Mouse (Mus musculus): Measurements from ENCODE around the gene Chaf1b.

Gene Chaf1b

DNA sequence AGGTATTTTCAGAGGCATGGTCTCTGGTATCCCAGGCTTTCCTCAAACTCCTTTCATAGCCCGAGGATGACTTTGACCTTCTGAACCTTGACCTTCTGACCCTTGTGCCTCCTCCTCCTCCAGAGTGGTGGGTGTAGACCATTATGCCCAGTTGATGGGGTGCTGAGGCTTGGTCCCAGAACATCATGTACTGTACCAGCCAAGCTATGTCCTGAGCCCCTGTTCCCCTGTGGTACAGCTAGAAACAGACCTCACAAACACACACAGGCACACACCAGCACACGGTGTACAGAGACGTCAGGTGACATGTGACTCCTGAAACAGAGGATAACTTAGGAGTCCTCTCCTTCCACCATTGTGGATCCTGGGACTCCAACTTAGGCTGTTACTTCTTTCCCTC, 29.1 kb downstream of the Chaf1b start:
- ATAC-seq (ENCODE audit: low TSS enrichment): no peak

DNA sequence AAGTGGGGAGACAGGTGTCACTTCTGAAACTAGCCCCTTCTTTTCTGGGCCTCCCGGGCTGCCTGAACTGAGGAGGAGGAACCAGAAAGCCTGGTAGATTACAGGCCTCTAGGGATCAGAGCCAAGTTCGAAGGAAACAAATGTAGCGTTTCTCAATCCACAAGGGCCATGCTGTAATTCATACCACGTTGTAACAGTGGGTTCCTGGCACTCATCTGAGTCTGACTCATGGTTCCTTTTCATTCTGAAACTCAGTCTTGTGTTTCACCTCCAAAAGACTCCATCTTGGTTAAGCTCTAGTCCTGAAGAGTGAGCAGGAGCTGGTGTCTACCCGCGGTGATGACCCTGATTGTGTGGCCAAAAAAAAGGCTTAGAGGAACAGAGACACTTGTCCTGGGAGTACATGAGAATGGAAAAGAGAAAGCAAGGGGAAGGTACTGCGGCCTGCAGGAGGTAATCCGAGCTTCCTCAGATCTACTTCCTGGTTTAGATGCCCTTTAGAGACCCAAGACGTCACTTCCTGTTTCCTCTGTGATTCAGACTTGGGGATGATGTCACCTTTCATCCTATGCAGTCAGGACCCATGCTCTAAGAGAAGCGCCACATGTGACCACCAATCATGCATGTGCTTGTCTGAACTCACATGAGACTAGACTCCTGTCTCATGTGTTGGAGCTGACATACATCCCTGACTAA, 30.3 kb downstream of the Chaf1b start:
- peak; percentile 50; the same call in 1 of the 2 replicates for ATAC-seq (ENCODE audit: low TSS enrichment)

DNA sequence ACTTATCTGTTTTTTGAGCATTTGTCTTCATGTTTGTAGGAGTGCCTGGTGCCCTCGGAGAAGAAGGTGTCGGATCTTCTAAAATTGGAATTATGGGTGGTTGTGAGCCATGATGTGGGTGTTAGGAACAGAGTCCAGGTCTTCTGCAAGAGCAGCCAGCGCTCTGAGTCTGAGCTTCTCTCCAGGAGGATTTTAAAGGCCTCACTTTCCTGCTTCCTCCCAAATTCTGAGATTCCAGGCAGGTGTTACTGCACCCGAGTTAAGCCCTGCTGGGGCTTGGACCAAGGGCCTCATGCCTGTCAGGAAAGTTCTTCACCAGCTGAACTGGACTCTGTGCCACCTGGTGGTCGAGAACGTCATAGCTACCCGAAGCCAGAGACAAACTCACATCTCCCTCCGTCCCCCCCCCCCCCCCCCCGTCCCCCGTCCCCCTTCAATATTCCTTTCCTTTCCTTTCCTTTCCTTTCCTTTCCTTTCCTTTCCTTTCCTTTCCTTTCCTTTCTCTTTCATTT, 31.7 kb downstream of the Chaf1b start:
- peak; percentile 60 for ATAC-seq (ENCODE audit: low TSS enrichment)

DNA sequence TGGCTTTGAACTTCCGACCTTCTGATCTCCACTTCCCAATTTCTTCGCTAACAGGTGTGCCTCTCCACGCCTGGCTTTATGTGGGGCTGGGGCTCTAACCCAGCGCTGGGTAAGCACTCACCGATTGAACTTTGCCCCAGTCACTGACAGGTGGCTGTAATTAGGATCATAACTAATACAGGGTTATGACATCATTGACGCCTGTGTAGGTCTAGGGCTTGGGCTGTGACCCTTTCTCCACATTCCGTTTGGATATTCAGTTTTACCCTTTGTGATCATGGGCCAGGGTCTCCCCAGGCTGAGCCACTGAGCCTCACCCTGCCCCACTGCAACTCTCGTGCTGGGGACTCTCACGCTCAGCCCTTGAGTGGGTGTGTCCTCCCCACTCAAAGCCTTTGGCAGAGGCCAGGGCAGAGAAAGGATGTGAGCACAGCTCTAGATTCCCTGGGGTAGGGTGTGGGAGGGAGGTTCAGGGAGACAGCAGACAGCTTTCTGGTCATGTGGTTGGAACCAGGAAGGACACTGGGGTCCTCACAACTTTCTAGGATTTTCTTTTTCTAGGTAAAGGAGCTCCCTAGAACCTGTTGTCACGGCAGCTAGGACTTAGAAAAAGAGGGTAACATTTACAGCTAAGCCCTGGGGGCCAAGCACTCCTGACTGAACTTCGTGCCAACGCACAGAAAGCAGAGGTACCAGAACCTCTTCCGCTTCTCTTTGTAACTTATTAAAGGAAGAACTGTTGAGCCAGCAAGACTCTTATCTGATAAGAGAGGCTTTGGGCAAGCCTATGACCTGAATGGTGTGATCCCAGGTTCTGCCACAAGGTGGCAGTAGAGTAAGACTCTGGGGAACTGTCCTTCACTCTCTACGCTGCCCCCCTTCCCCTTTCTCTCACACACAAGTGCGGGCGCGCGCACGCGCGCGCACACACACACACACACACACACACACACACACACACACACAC, 34.3 kb downstream of the Chaf1b start:
- ATAC-seq (ENCODE audit: low TSS enrichment): peak; percentile 78

DNA sequence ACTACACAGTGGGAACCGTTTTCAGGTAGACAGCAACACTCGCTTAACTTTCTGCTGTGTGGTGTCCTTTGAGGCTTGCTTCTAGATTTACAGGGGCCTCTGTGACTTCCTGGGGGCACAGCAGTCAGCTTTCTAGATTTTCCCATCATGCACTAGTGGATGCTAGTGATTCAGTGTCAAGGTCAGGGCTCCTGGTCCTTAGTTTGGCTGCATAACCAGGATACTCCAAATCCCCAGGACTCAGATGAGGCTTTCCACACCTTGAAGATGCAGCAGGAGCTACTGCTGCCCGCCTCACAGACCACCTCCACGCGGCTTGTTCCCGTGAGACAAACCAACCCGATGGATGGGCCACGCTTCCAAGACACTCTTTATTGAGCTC, 35.0 kb downstream of the Chaf1b start:
- ATAC-seq (ENCODE audit: low TSS enrichment): 0 out of 2 replicates have a peak, but pooled peaks have one; percentile 3

DNA sequence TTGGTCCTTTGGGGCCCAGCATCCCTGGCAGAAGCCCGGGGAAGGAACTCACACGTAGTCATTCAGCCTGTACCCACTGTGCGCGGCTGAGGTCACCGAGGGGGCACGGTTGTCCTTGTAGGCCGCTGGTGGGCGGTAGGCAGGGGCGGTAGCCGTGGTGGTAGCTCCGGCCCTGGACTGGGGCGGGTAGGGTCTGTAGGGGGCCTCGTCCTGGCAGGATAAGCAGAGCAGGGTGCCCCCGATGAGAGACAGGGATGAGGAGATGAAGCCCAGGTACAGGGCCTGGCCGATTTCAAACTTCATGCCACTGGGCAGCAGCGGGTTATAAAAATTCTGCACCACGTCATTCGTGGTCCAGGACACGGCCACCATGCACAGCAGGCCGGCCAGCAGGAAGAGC, 35.5 kb downstream of the Chaf1b start:
- ATAC-seq (ENCODE audit: low TSS enrichment): no peak

- no peak for ATAC-seq (ENCODE audit: low TSS enrichment)
Observed at GRCm38 (mm10) chr16:93920673-93921072, 37.0 kb downstream of the Chaf1b start.

DNA sequence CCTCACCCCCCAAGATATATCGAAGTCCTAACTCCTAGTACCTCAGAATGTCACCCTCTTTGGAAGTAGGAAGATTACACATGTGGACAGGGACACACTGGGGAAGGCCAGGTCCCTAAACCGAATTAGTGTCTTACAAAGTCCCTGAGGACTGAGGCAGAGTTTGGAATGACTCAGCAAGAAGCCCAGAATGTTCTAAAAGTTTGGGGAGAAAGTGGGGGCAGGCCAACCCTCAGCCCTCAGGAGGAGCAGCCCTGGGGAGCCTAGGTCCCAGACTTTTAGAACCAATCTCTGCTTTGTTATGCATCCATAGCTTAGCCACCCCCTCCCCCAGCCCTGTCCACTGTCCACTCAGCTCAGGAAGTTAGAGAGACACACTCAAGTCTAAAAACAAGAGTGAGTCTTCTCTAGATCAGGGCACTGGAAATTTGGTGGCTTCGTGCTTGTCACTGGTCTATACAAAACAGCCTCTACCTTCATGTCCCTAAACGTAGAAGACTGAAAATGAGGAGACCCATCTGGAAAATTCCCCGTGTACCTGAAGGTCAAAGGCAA, 39.2 kb downstream of the Chaf1b start:
- no peak for ATAC-seq (ENCODE audit: low TSS enrichment)

DNA sequence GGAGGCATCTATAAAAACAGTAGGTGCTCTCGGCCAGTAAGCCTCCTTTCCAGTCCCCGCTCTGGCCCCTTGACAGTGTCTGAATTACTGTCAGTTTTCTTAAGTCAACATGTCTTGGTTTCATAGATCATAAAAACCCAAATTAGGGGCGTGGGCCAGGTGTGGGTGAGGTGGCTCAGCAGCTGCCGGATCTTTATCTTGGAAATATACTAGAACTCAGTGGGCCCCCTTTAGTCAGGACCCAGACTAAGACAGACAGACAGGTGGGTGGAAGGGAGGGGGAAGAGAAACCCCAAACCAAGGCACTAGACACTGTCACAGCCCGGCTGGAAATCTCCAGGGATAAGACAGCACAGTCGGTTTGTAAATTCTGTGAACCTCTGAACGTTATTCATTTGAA, 40.1 kb downstream of the Chaf1b start:
- ATAC-seq (ENCODE audit: low TSS enrichment): no peak

DNA sequence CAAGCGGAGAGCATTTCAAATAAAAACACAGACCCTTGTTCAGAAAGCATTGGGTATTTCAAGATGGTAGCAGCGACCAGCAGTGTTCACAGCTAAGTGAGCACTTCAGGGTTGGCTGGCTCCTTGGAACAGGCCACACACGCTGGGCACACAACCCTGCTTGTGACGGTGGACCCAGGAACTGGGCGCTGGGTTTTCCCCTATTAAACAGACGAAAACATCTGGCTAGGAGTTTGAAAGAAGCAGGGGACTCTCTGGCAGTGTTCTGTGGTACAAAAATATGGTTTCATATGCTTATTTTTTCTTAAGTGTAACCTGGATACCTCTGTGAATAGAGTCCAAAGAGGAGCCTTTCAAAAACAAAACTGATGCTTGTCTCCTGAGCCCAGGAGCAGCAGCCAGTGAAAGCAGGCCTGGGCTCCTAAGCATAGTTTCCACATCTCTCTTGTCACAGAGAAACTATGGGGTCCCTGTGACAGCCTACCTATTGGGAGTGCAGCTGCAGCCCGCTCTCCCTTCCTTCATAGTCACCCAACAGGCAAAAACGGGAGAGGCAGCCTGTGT, 42.1 kb downstream of the Chaf1b start:
- ATAC-seq (ENCODE audit: low TSS enrichment): no peak

DNA sequence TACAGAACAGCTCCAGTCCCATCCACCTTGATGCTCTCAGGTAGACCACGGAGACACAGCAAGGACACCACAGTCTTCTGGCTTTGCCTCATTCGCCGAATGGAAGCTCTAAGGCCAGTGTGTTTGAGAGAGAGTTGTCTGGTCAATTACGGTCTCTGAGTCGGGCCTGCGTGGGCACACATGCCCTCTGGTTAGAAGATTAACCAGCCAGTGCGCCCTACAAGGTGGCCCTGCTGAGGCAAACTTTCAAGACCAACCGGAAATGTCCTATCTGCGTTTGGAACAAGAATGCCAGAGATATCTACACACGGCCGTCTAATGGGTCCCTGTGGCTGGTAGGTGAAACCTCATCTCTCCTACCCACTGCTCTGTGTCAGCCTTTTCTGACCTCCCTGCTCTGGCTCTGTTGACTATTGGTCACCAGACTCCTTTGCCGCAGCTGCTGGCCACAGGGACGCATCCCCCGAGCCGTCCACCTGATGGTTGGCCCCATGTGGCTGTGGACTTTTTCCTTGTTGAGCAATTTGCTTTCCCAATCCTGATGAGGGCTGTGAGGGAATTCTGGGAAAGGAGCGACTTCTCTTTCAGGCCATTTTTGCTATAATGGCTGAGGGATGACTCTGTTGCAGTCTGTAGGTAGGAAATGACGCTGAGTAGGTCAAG, 45.8 kb downstream of the Chaf1b start:
- ATAC-seq (ENCODE audit: low TSS enrichment): no peak

- no peak for ATAC-seq (ENCODE audit: low TSS enrichment)
Observed at GRCm38 (mm10) chr16:93932185-93933168, 48.8 kb downstream of the Chaf1b start.

- no peak for ATAC-seq (ENCODE audit: low TSS enrichment)
Observed at GRCm38 (mm10) chr16:93934588-93934987, 50.9 kb downstream of the Chaf1b start.

GRCm38 (mm10) chr16:93935009-93935408, 51.3 kb downstream of the Chaf1b start:
- no peak for ATAC-seq (ENCODE audit: low TSS enrichment)

DNA sequence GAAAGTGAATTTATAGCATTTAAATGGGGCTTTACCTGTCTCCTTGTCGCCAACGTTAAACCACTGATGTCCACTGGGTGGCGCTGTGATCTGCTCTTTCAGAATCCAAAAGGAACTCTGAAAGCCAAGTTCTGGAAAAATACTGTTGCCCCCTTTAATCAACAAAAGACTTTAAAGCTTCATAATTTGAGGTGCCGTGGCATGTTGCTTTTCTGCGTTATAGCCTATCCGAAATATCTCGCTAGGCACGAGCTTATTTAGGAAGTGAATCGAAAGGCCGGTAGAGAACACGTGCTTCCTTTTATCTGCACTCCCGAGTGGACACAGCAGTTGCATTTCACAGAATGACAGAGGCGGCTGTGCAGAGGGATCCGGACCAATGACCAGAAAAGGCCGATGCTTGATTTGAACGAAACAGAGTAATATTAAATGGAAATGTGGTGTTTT, 54.7 kb downstream of the Chaf1b start:
- peak; percentile 59; the same call in 1 of the 2 replicates for ATAC-seq (ENCODE audit: low TSS enrichment)

- no peak for ATAC-seq (ENCODE audit: low TSS enrichment)
Observed at GRCm38 (mm10) chr16:93939961-93940360, 56.3 kb downstream of the Chaf1b start.

GRCm38 (mm10) chr16:93941781-93942567, 58.3 kb downstream of the Chaf1b start:
- ATAC-seq (ENCODE audit: low TSS enrichment): no peak

DNA sequence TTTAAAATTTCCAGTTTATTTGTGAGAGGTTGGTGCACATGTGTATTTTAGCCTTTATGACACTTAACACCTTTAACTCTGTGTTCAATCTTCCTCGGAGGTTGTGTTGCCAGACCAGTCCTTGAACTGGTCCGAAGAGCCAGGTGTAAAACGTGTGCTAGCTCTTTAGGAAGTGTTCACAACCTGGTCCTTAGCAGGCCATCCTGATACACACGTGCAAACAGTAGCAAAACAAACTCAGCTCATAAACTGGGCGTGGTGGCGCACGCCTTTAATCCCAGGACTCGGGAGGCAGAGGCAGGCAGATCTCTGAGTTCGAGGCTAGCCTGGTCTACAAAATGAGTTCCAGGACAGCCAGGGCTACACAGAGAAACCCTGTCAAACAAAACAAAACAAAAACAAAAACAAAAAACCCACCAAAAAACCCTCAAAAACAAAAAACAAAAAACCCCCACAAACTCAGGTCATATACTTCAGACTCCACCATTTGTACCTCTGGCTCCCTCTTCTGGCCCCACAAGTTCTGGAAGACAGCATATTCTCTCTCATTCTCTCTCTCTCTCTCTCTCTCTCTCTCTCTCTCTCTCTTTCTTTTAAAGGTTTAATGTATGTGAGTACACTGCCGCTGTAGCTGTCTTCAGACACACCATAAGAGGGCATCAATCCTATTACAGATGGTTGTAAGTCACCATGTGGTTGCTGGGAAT, 59.2 kb downstream of the Chaf1b start:
- ATAC-seq (ENCODE audit: low TSS enrichment): no peak

GRCm38 (mm10) chr16:93944301-93944700, 60.6 kb downstream of the Chaf1b start:
- no peak for ATAC-seq (ENCODE audit: low TSS enrichment)
